Mouse (Mus musculus) stomach, embryonic 15.5 days (tissue): Measurements from ENCODE around the gene Cryz. TPM values are rescaled to one million over a fixed set of nuclear protein-coding genes. Genes with fewer than 3 reads are reported as not detected.

Source experiments
- polyA plus RNA-seq: library from polyadenylated mRNA; unstranded; fragments of >200 nt; fragmentation: Nextera tagmentation; extraction: Ambion mirVana; gene quantifications from 2 replicates; pipeline ENCODE4 v1.2.1, GENCODE M21; 2015

Cryz gene
- polyA plus RNA-seq, 1 experiment from 2014 or later = 15.8 TPM

Other genes starting within 250 kb of the Cryz start
- 11.1 and 11.5 TPM in 2 replicates for gene Tyw3, start 393 bp downstream of the Cryz start, polyA plus RNA-seq
- gene Erich3, start 67.1 kb downstream of the Cryz start, polyA plus RNA-seq = 0.10 and 0.14 TPM in 2 replicates